ENCODE assay signal across 9 mouse cellular contexts in the genomic region with DNA sequence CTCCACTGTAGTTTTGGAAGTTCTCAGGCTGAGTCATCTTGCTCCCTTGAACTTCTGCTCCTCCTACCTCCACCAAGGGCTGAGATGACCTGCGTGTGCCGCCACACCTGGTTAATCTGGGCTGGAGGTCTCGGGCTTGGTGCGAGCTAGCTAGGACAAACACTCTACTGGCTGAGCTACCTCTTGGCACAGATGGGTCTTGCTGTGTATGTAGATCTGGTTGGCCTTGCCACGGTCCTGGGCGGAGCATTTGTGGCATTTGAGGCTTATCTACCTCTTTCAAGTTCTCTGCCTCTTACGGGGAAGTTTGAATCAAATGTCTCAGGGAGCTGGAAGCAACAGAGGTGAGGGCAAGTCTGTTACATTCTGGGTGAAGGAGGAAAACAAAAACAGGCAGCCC. TPM values are rescaled to one million over a fixed set of nuclear protein-coding genes. Genes with fewer than 3 reads are reported as not detected.
DNase-seq lines count a peak whose midpoint lies in the region; ATAC-seq lines count a peak whose summit lies in the region.
"Had no signal": no experiment of that assay in that cellular context is flagged by ENCODE, and none has a peak within 500 bp of the region (broad histone marks: within the 10 kb centered on the region; RNA-seq: fewer than 3 reads in every experiment).

No protein-coding gene starts in this region.

- H3K4me2 ChIP-seq in forebrain, embryonic 16.5 days (ENCODE audit: low read length): no peak overlapping the region
- no peak overlapping the region for H3K4me2 ChIP-seq in neural tube, embryonic 13.5 days
- H3K4me2 ChIP-seq in kidney, embryonic 15.5 days: no peak overlapping the region
- H3K4me2 ChIP-seq in stomach, embryonic 15.5 days: no peak overlapping the region

- H3K4me3 ChIP-seq in forebrain, embryonic 10.5 days: no peak overlapping the region
- H3K4me3 ChIP-seq in forebrain, embryonic 16.5 days (replicated peaks; ENCODE audit: low read length): no peak overlapping the region
- no peak overlapping the region for H3K4me3 ChIP-seq in neural tube, embryonic 13.5 days
- H3K4me3 ChIP-seq in kidney, embryonic 15.5 days (replicated peaks): no peak overlapping the region
- H3K4me3 ChIP-seq in stomach, embryonic 15.5 days (replicated peaks): no peak overlapping the region

- no peaks in the 10 kb centered on the region for H3K9me3 ChIP-seq in forebrain, embryonic 10.5 days
- H3K9me3 ChIP-seq in forebrain, embryonic 16.5 days (ENCODE audit: control insufficient read depth, low read length): no peaks in the 10 kb centered on the region
- no peaks in the 10 kb centered on the region for H3K9me3 ChIP-seq in neural tube, embryonic 13.5 days
- no peaks in the 10 kb centered on the region for H3K9me3 ChIP-seq in kidney, embryonic 15.5 days (replicated peaks)
- H3K9me3 ChIP-seq in stomach, embryonic 15.5 days: no peaks in the 10 kb centered on the region

- no peak for ATAC-seq in forebrain, embryonic 16.5 days
- ATAC-seq in neural tube, embryonic 13.5 days (ENCODE audit: low read depth): no peak
- ATAC-seq in kidney, embryonic 15.5 days (replicated peaks; ENCODE audit: low FRiP score): no peak
- ATAC-seq in stomach, embryonic 15.5 days (ENCODE audit: insufficient read depth, low FRiP score, low read depth): no peak; the same call in 1 of the 2 replicates

- H3K36me3 ChIP-seq in forebrain, embryonic 10.5 days (replicated peaks): peaks cover 59% of the 10 kb centered on the region
- H3K36me3 ChIP-seq in forebrain, embryonic 16.5 days (ENCODE audit: control insufficient read depth, insufficient read depth): peaks cover 3% of the 10 kb centered on the region; the same call in 1 of the 2 replicates
- H3K36me3 ChIP-seq in neural tube, embryonic 13.5 days: peaks cover 47% of the 10 kb centered on the region
- H3K36me3 ChIP-seq in kidney, embryonic 15.5 days: peaks cover 40% of the 10 kb centered on the region
- peaks cover 7% of the 10 kb centered on the region; the same call in 1 of the 2 replicates for H3K36me3 ChIP-seq in stomach, embryonic 15.5 days

- H3K4me1 ChIP-seq in forebrain, embryonic 10.5 days: peaks cover 98% of the 10 kb centered on the region
- H3K4me1 ChIP-seq in forebrain, embryonic 16.5 days (replicated peaks; ENCODE audit: control insufficient read depth, insufficient read depth, low read length): peaks cover 76% of the 10 kb centered on the region
- peaks cover 87% of the 10 kb centered on the region for H3K4me1 ChIP-seq in neural tube, embryonic 13.5 days (replicated peaks)
- H3K4me1 ChIP-seq in kidney, embryonic 15.5 days: peaks cover 99% of the 10 kb centered on the region
- H3K4me1 ChIP-seq in stomach, embryonic 15.5 days: peaks cover 81% of the 10 kb centered on the region

- WGBS in forebrain, embryonic 10.5 days: 65% methylated on average over 7 of the region's 7 CpGs
- 80% methylated on average over 7 of the region's 7 CpGs for WGBS in forebrain, embryonic 16.5 days
- 86% methylated on average over 7 of the region's 7 CpGs for WGBS in neural tube, embryonic 13.5 days
- WGBS in kidney, embryonic 15.5 days: 69% methylated on average over 7 of the region's 7 CpGs
- 56% methylated on average over 7 of the region's 7 CpGs for WGBS in stomach, embryonic 15.5 days

- H3K27ac ChIP-seq in forebrain, embryonic 10.5 days: peak overlapping the region; percentile 88; the same call in 1 of the 2 replicates
- H3K27ac ChIP-seq in forebrain, embryonic 16.5 days (ENCODE audit: low read length): no peak overlapping the region
- 0 out of 2 replicates have a peak overlapping the region, but pooled peaks have one; percentile 14 for H3K27ac ChIP-seq in neural tube, embryonic 13.5 days (replicated peaks)
- H3K27ac ChIP-seq in kidney, embryonic 15.5 days: peak overlapping the region; percentile 56
- H3K27ac ChIP-seq in stomach, embryonic 15.5 days: peak overlapping the region; percentile 75; the same call in 1 of the 2 replicates

- H3K9ac ChIP-seq in forebrain, embryonic 16.5 days (replicated peaks; ENCODE audit: low read depth, low read length): no peak overlapping the region
- no peak overlapping the region for H3K9ac ChIP-seq in neural tube, embryonic 13.5 days
- H3K9ac ChIP-seq in kidney, embryonic 15.5 days: no peak overlapping the region
- no peak overlapping the region for H3K9ac ChIP-seq in stomach, embryonic 15.5 days

- H3K27me3 ChIP-seq in forebrain, embryonic 10.5 days (ENCODE audit: poor library complexity, severe bottlenecking): no peaks in the 10 kb centered on the region
- no peaks in the 10 kb centered on the region for H3K27me3 ChIP-seq in forebrain, embryonic 16.5 days (replicated peaks; ENCODE audit: control insufficient read depth, insufficient read depth, low read length)
- H3K27me3 ChIP-seq in neural tube, embryonic 13.5 days: no peaks in the 10 kb centered on the region
- H3K27me3 ChIP-seq in kidney, embryonic 15.5 days: no peaks in the 10 kb centered on the region
- H3K27me3 ChIP-seq in stomach, embryonic 15.5 days (replicated peaks): no peaks in the 10 kb centered on the region

- no peak for DNase-seq in forebrain, embryonic 10.5 days (ENCODE audit: extremely low spot score, low spot score)
- no peak for DNase-seq in neural tube, embryonic 10.5 days (ENCODE audit: extremely low spot score, low spot score)
- DNase-seq in left cerebral cortex, postnatal 10 days (ENCODE audit: extremely low spot score in 1 of 2, low spot score in 2 of 2): no peak
- DNase-seq in right cerebral cortex, adult 18-20 months: no peak

- intact Hi-C loops in left cerebral cortex, postnatal 10 days (cut with DNase I): no loop called here

RNA-seq across cellular contexts. Expression of a gene that starts 11.6 kb away (rescaled TPM):
- polyA plus RNA-seq in forebrain, embryonic 10.5 days (2016; fragmentation: Nextera tagmentation; extraction: Ambion mirVana): 85.5 and 87.3 TPM in 2 replicates
- 140 and 159 TPM in 2 replicates for polyA plus RNA-seq in forebrain, embryonic 16.5 days (2015; fragmentation: Nextera tagmentation; extraction: Ambion mirVana)
- 114 and 123 TPM in 2 replicates for polyA plus RNA-seq in neural tube, embryonic 13.5 days (2015; fragmentation: Nextera tagmentation; extraction: Ambion mirVana)
- polyA plus RNA-seq in kidney, embryonic 15.5 days (2015; fragmentation: Nextera tagmentation; extraction: Ambion mirVana): 104 and 108 TPM in 2 replicates
- polyA plus RNA-seq in stomach, embryonic 15.5 days (2015; fragmentation: Nextera tagmentation; extraction: Ambion mirVana): 112 and 122 TPM in 2 replicates
- 100 to 1,000 TPM; 190 to 203 TPM for total RNA-seq in left cerebral cortex, postnatal 10 days (2021)

RNA-seq across cellular contexts. Expression of a gene that starts 28.1 kb away (rescaled TPM):
- 449 and 492 TPM in 2 replicates for polyA plus RNA-seq in forebrain, embryonic 10.5 days (2016; fragmentation: Nextera tagmentation; extraction: Ambion mirVana)
- 298 and 306 TPM in 2 replicates for polyA plus RNA-seq in forebrain, embryonic 16.5 days (2015; fragmentation: Nextera tagmentation; extraction: Ambion mirVana)
- 351 and 415 TPM in 2 replicates for polyA plus RNA-seq in neural tube, embryonic 13.5 days (2015; fragmentation: Nextera tagmentation; extraction: Ambion mirVana)
- polyA plus RNA-seq in kidney, embryonic 15.5 days (2015; fragmentation: Nextera tagmentation; extraction: Ambion mirVana): 565 and 652 TPM in 2 replicates
- 502 and 526 TPM in 2 replicates for polyA plus RNA-seq in stomach, embryonic 15.5 days (2015; fragmentation: Nextera tagmentation; extraction: Ambion mirVana)
- 100 to 1,000 TPM; 423 to 456 TPM for total RNA-seq in left cerebral cortex, postnatal 10 days (2021)

RNA-seq across cellular contexts. Expression of a gene that starts 30.2 kb away (rescaled TPM):
- polyA plus RNA-seq in forebrain, embryonic 10.5 days (2016; fragmentation: Nextera tagmentation; extraction: Ambion mirVana): 13.3 and 15.9 TPM in 2 replicates
- polyA plus RNA-seq in forebrain, embryonic 16.5 days (2015; fragmentation: Nextera tagmentation; extraction: Ambion mirVana): 21.1 and 24.1 TPM in 2 replicates
- 31.0 and 32.3 TPM in 2 replicates for polyA plus RNA-seq in neural tube, embryonic 13.5 days (2015; fragmentation: Nextera tagmentation; extraction: Ambion mirVana)
- 7.4 and 7.5 TPM in 2 replicates for polyA plus RNA-seq in kidney, embryonic 15.5 days (2015; fragmentation: Nextera tagmentation; extraction: Ambion mirVana)
- 4.0 and 5.7 TPM in 2 replicates for polyA plus RNA-seq in stomach, embryonic 15.5 days (2015; fragmentation: Nextera tagmentation; extraction: Ambion mirVana)
- 10 to 100 TPM; 40.0 to 45.1 TPM for total RNA-seq in left cerebral cortex, postnatal 10 days (2021)

RNA-seq across cellular contexts. Expression of a gene that starts 34.6 kb away (rescaled TPM):
- 0.73 TPM in 1 of 2 replicates, not detected in the other for polyA plus RNA-seq in forebrain, embryonic 10.5 days (2016; fragmentation: Nextera tagmentation; extraction: Ambion mirVana)
- polyA plus RNA-seq in forebrain, embryonic 16.5 days (2015; fragmentation: Nextera tagmentation; extraction: Ambion mirVana): 0.57 and 0.85 TPM in 2 replicates
- polyA plus RNA-seq in neural tube, embryonic 13.5 days (2015; fragmentation: Nextera tagmentation; extraction: Ambion mirVana): 0.67 TPM in 1 of 2 replicates, not detected in the other
- 0.62 and 0.67 TPM in 2 replicates for polyA plus RNA-seq in kidney, embryonic 15.5 days (2015; fragmentation: Nextera tagmentation; extraction: Ambion mirVana)
- polyA plus RNA-seq in stomach, embryonic 15.5 days (2015; fragmentation: Nextera tagmentation; extraction: Ambion mirVana): 0.37 and 0.60 TPM in 2 replicates
- total RNA-seq in left cerebral cortex, postnatal 10 days (2021): under 1 TPM; 0.60 to 0.63 TPM
- polyA plus RNA-seq: embryonic facial prominence, embryonic 14.5 days had no signal

RNA-seq across cellular contexts. Expression of a gene that starts 44.0 kb away (rescaled TPM):
- polyA plus RNA-seq in forebrain, embryonic 10.5 days (2016; fragmentation: Nextera tagmentation; extraction: Ambion mirVana): 20.3 and 22.0 TPM in 2 replicates
- polyA plus RNA-seq in forebrain, embryonic 16.5 days (2015; fragmentation: Nextera tagmentation; extraction: Ambion mirVana): 17.1 and 19.5 TPM in 2 replicates
- polyA plus RNA-seq in neural tube, embryonic 13.5 days (2015; fragmentation: Nextera tagmentation; extraction: Ambion mirVana): 18.8 and 19.1 TPM in 2 replicates
- 19.2 and 19.5 TPM in 2 replicates for polyA plus RNA-seq in kidney, embryonic 15.5 days (2015; fragmentation: Nextera tagmentation; extraction: Ambion mirVana)
- polyA plus RNA-seq in stomach, embryonic 15.5 days (2015; fragmentation: Nextera tagmentation; extraction: Ambion mirVana): 14.8 and 16.8 TPM in 2 replicates
- 10 to 100 TPM; 18.8 to 19.4 TPM for total RNA-seq in left cerebral cortex, postnatal 10 days (2021)
